Mouse (Mus musculus) thymus, postnatal 4 days (tissue): ENCODE results near the gene Nusap1.
A peak's percentile ranks its signal among the peaks of the same experiment; 100 is the strongest.
"Not testable (repeated sequence)": the region's sequence is repeated elsewhere in the genome, so short reads cannot be mapped to it uniquely, and the experiment has no call there.

Experiments used
- DNase-seq: peaks from one replicate; pipeline ENCODE4 v3.0.0; 2021

Nusap1 gene

GRCm38 (mm10) chr2:119618199-119618982 is at the start of gene Nusap1, which contains the start of gene Oip5:
Gene Nusap1 (plus strand): TSS chr2:119618298.
Gene Oip5 (minus strand): TSS chr2:119618469.
- peak; percentile 93 for DNase-seq

- no peak for DNase-seq
Measured at GRCm38 (mm10) chr2:119572471-119572870, 45.6 kb upstream of the Nusap1 start.

DNA sequence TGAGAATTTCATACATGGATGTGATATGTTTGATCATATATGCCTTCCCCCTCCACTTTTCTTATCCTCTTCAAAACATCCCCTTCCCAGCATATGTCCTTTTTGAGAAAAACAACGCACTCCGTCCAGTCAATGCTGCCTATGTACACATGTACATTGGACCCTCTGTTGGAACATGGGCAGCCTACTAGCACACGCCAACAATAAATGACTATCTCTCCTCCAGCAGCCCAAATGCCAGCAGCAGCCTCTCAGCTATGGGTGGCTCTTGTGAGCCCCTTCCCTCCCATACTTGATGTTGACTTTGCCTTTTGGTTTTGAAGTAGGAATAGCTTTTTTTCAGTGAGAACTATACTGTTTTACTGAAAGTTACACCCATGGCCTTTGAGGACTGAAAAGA is 36.5 kb upstream of the Nusap1 start:
- DNase-seq, result no peak

- no peak for DNase-seq
Measured at GRCm38 (mm10) chr2:119583439-119583838, 34.7 kb upstream of the Nusap1 start.

DNA sequence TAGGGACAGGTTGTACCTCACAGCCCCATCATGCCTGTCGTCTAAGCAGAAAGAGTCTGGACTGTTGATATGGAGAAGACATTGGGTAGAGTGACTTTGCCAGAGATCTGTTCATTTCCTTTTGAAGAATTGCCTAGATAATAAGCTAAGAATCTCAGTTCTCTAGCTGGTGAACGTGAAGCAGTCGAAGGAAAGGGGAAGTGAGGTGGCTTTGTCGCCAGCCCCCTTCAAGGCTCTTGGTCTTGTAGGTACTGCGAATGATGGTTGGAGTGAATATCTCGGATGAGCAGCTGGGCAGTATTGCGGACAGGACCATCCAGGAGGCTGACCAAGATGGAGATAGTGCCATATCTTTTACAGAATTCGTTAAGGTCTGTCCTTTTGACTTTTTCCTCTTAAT is 33.8 kb upstream of the Nusap1 start:
- DNase-seq, result no peak

DNA sequence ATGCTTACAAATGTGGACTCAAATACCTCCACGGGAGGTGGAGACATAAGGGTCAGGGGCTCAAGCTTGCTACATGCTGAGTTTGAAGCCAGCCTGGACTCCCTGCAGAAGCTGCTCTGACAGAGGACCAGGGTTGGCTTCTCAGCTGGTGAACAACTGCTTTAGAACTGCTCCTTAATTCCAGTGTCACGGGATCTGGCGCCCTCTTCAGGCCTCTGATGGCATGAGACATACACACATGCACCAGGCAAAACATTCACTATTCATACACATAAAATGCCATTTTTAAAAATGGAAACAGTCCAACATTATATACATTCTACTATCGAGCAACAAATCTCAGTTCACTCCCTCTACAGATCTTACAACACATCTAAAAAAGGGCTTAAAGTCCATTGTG is 30.7 kb upstream of the Nusap1 start:
- peak; percentile 88 for DNase-seq

GRCm38 (mm10) chr2:119591247-119591646 is 26.9 kb upstream of the Nusap1 start:
- peak; percentile 44 for DNase-seq

DNA sequence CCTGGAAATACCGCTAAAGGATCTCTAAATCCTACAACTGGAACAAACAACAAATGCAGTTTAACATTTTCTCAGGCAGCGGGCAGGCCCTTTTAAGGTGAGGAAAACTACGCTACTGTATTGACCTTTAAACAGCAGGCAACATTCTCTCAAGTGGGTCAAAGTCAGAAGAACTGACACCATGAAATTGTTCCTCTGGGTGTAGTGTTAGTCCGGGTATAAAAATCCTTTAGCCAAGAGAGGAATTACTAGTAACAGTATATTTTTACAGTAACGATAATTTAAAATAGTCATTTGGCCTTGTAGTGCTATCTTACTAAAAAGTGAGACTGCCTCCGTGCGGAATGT is 24.4 kb upstream of the Nusap1 start:
- no peak for DNase-seq

- DNase-seq, result peak; percentile 97
Measured at GRCm38 (mm10) chr2:119594113-119594981, 23.8 kb upstream of the Nusap1 start.

DNA sequence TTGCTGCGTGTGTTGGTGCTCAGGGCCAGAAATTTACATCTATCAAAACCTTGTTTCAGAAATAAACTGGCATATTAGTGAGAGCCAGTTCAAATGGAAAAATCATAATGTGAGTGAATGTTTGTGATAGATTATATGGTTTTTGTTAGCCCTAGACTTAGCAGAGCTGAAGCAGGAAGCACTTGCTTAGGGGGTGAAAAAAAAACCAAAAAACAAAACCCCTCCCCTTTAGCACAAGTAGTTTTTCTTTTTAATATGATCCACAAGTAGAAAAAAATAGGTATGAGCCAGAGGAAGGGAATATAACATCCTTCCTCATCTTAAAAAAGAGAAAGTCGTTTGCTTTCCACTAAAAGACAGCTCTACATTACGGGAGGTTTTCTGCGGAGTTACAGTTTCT is 22.8 kb upstream of the Nusap1 start:
- DNase-seq, result no peak

DNA sequence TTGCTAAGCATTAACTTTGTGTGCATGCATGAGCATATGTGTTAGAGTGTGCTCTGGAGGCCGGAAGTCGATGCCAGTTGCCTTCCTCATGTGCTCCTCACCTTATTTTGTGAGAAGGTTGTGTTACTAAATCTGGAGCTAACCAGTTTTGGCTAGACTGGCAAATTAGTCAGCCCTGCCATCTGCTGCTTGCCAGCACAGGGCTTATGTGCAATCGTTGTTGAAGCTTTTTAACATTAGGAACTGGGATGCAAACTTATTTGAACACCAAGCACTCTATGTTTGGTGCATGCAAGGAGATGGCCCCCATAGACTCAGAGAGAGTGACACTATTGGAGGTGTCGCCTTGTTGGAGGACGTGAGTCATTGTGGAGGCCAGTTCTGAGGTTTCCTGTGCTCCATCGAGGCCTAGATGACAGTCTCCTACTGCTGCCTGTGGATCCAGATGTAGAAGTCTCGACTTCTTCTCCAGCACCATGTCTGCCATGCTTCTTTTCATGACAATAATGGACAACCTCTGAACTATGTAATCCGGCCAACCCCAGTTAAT is 21.2 kb upstream of the Nusap1 start:
- DNase-seq, result no peak

GRCm38 (mm10) chr2:119601027-119601426 is 17.1 kb upstream of the Nusap1 start:
- DNase-seq, result no peak

- not testable (repeated sequence) for DNase-seq
Measured at GRCm38 (mm10) chr2:119601575-119601974, 16.5 kb upstream of the Nusap1 start.

DNA sequence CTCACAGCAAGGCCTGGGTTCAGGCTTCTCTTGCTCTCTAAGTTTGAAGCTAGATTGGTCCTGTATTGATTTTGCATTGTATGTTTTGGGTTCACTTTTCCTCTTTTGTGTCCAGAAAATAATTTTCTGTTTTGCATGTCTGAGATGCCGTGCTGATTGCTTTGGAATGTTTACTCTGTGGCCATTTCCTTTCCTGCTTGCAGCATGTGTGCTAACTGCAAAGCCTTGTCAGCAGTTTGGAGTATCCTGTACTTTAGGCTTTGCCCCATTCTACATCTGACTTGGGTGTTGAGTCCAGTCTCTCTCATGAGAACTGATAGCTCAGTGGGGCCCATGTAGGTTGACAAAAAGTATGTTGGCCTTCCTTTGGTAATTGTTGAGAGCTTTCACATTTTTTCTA is 15.6 kb upstream of the Nusap1 start:
- no peak for DNase-seq

GRCm38 (mm10) chr2:119603909-119604308 is 14.2 kb upstream of the Nusap1 start:
- no peak for DNase-seq

GRCm38 (mm10) chr2:119605361-119605973 is 12.6 kb upstream of the Nusap1 start:
- DNase-seq, result no peak

- no peak for DNase-seq
Measured at GRCm38 (mm10) chr2:119607023-119607422, 11.1 kb upstream of the Nusap1 start.

DNA sequence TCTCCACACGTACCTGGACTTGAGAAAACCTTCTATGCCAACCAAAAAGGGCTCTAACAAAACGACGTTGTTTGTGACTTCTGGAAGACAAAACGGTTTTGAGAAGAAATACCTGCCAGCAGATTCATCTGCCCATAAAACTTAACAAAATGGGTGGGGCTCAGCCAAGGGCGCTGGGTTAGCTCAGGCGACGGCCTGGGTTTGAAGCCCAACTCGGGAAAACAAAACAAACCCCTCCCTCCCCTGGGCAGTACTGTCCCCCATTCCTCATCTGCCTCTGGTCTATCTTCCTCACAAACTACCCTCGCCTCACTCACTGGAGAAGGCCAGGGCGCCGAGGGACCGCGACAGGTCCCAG is 278 bp upstream of the Nusap1 start:
- DNase-seq, result no peak

DNA sequence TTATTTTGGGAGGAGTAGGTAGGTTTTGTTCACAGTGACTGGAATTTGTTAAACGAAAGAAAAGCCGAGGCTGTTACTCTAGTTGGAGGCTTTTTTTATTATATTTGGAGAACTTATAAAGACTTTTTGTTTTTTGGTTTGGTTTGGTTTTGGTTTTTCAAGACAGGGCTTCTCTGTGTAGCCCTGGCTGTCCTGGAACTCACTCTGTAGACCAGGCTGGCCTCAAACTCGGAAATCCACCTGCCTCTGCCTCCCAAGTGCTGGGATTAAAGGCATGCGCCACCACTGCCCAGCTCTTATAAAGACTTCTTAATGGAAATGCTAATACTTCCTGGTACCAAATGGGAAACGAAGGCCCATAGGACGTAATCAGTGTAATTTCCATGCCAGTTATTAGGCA is 904 bp downstream of the Nusap1 start:
- DNase-seq, result not testable (repeated sequence)

GRCm38 (mm10) chr2:119621302-119621701 is 3.2 kb downstream of the Nusap1 start:
- DNase-seq, result no peak

GRCm38 (mm10) chr2:119636781-119637180 is 18.7 kb downstream of the Nusap1 start:
- peak; percentile 12 for DNase-seq

DNA sequence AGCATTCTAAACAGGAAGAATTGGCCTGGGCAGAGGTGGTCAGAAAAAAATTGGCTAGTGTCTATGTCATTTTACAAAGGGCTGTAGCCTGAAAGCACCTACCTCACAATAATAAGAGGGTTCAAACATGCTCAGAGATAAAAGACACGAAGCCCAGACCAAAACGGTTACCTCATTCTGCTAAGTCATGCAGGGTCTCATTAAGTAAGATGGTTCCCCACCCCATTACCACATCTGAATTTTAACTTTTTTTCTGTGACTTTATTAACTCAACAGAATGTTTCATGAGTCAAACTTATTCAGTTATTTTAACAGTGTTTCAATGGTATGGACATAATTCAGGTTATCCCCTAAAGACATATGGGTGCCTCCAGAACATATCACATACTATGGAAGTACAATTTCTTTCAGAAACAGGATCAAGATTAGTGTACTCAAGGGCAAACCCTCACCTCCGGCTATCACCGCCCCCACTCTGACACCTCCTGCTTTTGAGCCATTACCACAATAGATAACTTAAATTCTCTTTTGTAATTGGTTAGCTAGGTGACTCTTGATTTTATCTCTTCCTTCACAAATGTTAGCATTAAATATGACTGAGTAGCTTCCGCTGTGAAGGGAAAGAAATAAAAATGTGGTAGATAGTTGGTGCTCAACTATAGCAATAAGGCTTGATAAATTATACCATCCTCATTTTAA is 23.3 kb downstream of the Nusap1 start:
- no peak for DNase-seq

DNA sequence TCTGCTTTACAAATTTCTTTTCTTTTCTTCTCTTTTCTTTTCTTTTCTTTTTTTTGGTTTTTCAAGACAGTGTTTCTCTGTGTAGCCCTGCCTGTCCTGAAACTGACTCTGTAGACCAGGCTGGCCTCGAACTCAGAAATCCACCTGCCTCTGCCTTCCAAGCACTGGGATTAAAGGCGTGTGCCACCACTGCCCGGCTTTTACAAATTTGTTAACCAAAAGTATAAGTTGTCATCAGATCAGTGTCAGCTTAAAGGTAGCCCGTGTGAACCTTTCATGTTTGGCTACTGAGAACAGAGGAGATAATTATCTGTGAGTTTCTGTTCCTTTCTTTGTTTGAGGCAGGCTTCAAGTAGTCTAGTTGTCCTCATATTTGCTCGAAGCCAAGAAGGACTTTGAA is 26.2 kb downstream of the Nusap1 start:
- no peak for DNase-seq
